Mouse (Mus musculus): ENCODE measurements around the gene Cep126. TPM values are rescaled to one million over a fixed set of nuclear protein-coding genes. Genes with fewer than 3 reads are reported as not detected.

Cep126 gene
- total RNA-seq, 4 experiments from 2014 or later, result 13.2 to 15.3 (median 14.3) TPM

Other genes with a start within 250 kb of the Cep126 start
- 10 to 100 TPM; 68.4 to 87.2 (median 83.9) TPM for gene Yap1, start 129.7 kb downstream of the Cep126 start, total RNA-seq (2022)
- gene Cfap300, start 91.5 kb downstream of the Cep126 start, total RNA-seq (2022), result 1 to 10 TPM; 2.5 to 5.9 (median 3.8) TPM